Mouse (Mus musculus): ENCODE measurements around the gene Ralgds.

Ralgds gene

GRCm38 (mm10) chr2:28601720-28602590 lies 89.0 kb downstream of the Ralgds start:
- in situ Hi-C loops (cut with MboI, MseI), result loop anchor here in 1 of 2 experiments (5.0 kb wide), 1 partner anchor 70 kb away; no protein-coding TSS in a partner anchor
